Mouse (Mus musculus) thymus, postnatal 4 days (tissue): ENCODE results near the gene Med29.

Experiments
- DNase-seq: peaks from one replicate; pipeline ENCODE4 v3.0.0; 2021

Med29 gene

DNA sequence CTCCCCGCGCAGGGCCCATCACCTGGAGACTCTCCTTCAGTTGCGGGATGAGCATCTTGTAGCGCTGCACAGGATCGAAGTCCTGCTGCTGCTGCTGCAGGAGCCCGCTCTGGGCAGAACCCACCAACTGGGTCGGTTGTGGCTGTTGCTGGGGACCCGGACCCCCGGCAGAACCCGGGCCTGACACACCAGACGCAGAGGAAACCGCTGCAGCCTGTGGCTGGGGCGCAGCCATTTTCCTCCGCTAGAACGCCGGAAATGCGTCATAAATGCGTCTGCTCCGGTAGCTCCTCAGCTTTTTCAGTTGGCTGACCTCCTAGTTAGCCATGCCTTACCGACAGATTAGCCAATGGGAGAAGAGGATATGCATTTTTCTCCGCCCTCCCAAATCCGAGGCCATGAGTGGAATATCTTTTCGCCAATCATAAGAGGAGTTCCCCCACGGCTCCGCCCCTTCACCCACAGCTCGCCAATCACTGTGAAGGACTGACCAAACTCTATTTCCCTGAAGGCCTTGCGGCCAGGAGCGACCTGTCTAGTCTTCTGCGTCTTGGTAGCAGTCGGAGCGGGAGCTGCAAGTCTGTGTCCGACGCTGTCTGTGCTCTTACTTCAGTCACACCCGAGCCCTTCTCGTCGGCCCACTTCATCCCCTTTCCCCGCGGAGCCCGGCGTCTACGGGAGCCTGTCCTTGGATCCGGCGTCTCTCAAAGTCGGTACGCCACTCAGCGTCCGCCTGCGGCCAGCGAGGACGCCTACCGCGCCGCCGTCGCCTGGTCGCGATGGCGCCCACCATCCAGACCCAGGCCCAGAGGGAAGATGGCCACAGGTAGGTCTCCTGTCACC is at the start of gene Med29, which contains the start of gene Paf1:
Med29 (minus strand) TSS at position 280 of the 843 bp plus-strand sequence.
Paf1 (plus strand) TSS at position 523 of the 843 bp plus-strand sequence.
- peak; percentile 93 for DNase-seq

DNA sequence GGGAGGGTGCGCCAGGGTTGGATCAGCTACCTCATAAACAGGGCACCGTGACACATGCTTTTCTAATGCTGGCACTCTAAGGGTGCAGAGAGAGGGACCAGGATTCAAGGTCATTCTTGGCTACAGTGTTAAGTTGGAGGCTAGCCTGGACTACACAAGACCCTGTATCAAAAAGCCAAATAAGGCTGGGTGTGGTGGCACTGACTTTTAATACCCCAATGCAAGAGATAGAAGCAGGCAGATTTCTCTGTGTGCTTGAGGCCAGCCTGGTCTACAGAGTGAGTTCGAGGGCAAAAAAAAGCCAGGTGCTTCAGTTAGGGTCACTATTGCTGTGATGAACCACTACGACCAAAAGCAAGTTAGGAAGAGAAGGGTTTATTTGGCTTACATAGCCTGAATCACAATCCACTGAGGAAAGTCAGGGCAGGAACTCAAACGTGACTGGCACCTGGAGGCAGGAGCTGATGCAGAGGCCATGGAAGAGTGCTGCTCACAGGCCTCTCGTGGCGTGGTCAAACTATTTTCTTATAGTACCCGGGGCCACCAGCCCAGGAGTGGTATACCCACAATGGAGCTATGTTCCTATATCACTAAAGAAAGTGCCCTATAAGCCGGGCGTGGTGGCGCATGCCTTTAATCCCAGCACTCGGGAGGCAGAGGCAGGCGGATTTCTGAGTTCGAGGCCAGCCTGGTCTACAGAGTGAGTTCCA is 49.4 kb upstream of the Med29 start:
- DNase-seq: peak; percentile 37

DNA sequence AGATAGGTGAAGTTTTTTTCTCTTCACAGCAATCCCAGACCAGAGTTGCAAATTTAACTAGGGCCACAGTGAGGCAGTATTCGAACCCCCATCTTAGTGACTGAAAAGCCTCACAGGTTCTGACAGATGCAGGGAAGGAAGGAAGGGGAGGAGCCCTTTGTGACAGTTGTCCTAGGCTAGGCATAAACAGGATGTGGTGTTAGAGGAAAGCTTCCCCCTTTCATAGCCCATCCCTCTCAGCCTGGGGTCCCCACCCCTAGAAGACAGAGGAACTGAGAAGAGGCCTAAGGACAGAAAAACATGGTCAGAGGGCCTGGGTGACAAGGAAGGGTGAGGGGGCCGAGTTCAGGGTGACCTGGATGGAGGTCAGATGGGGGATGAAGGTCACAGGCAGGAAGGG is 48.2 kb upstream of the Med29 start:
- peak; percentile 76 for DNase-seq

DNA sequence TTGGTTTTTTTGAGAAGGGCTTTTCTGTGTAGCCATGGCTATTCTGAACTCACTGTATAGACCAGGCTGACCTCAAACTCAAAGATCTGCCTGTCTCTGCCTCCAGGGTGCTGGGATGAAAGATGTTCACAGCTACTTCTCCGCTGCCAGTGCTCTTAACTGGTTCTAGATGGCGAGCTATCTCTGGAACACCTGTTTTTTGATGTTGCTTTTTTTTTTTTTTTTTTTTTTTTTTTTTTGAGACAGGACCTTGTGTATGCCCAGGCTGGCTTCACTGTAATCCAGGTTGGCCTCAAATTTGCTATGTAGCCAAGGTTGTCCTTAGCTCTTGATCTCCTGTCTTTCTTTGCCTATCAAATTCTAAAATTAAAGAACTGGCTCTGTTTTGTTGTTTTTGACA is 46.3 kb upstream of the Med29 start:
- DNase-seq: no peak

DNA sequence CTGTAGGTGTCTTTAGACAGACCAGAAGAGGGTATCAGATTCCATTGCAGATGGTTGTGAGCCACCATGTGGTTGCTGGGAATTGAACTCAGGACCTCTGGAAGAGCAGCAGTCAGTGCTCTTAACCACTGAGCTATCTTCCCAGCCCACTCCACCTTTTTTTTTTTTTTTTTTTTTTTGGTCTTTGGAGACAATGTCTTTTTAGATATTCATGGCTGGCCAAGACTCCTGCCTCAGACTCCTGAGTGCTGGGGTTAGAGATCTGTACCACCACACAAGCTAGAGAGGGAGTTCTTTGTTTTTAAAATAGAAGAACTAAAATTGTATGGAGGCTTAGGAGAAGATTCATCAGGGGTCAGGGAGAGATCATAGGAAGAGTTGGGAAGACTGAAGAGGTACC is 45.5 kb upstream of the Med29 start:
- no peak for DNase-seq

DNA sequence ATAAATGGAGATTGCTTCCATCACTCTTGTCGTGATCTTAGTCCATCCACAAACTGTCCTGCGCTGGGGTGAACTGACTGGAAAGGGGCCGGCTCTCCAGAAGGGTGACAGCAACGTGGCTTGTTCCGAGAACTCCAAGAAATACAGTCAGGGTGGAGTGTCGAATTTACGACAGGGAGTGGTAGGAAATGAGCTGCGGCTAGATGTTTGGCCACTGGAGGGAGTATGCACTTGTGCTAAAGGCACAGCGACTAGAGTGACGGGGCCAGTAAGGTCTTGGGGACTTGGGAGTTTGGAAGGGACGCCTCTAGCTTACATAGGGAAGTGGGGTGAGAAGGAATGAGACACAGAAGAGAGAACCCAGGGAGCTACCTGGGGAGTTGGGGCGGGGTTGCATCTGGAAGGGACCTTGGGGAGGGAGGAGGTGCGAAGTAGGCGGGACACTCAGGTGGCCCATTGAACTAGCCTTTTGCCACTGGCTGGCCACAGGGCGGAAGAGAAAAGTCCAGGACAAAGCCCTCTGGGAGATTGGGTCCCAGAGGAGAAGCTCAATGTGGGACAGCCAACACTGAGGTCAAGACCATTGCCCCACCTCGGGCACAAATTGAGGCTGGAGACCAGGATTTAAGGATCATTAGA is 44.5 kb upstream of the Med29 start, which contains the start of gene Gmfg:
Gmfg (plus strand) TSS at position 516 of the 639 bp plus-strand sequence.
- DNase-seq: peak; percentile 90

DNA sequence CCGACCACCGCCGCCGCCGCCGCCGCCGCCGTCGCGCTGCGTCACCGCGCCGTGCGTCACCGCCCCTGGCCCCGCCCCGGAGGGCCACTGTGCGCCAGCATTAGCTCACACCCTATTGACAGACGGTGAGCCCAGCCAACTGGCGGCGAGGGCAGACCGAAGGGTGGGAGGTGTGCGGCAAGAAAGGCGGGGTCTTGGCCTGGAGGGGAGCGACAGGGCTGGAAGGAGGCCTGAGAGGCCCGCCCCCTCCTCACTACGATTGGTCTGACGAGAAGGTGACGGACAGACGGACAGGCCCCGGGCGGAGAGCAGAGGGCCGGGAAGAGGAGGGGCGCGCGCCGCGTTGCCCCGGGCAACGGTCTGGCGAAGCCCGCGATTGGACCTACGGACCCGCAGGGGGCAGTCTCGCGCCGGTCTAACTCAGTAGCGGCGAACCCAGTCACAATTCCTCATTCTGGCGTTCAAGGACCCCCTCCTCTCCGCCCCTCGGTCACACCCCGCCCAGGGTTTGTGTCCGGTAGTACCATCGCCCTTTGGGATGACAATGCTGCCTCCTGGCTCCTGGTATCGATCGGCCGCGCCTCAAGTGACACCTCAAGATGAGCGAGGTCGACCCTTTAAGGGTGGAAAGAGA is 43.9 kb upstream of the Med29 start:
- peak; percentile 99 for DNase-seq

DNA sequence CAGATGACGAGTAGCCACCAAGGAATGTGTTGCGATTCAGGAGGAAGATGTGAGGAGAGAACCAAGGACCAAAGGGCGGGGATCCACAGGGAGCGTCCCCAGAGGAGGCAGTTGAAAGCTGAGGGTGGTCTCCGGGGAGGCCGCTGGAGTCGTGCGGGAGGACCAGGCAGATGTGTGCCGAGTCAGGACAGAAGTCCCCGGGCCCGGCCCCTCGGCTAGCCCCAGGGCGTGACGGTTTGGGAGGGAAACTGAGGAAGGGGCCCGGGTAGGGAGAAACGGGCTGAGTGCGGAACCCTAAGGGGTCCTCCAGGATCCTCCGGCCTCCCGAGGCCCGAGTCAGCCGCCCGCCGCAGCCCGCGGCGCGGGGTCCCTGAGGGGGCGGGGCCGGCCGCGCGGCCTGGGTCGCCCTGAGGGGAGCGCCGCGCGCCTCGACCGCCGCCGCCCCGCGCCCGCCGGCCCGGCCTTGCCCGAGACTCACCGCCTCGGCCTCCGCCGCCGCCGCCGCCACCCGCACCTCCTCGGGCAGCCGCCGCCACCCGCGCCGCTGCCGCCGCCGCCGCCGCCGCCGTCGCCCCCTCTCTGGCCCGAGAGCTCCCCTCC is 43.3 kb upstream of the Med29 start:
- DNase-seq: no peak

DNA sequence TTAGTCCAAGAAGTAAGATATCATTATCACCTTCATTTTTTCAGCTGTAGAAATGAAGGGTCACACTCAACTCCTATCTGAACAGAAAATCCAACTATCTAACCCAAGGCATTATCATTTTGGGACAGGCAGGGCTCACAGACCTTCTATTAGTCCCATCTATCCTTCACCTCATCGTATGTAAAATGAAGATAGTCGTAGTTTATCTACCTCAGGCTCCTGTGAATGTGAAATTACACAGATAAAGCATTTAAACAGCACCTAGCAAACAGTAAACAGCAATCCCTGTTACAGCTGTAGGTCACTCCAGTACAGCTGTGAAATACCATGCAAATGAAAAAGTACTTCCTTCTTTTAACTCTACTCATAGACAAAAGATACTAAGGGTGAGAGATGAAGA is 39.7 kb upstream of the Med29 start:
- no peak for DNase-seq

DNA sequence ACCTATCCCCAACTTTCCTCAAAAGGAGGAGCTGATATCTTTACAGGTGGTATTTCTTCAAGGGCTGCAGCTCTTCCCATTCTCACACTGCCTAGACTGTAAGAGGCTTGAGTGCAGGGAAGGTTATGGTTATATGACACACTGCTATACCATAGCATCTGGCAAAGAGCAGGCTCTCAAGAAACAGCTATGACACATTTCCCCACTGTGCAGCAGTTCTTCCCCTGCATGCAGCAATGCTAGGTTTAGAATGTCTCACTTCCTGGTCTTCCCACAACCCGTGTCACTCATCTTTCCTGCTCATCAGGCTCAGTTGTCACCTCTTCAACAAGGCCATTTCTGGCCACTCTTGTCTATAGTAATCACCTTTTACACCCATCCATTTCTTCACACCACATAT is 38.0 kb upstream of the Med29 start:
- DNase-seq: no peak

DNA sequence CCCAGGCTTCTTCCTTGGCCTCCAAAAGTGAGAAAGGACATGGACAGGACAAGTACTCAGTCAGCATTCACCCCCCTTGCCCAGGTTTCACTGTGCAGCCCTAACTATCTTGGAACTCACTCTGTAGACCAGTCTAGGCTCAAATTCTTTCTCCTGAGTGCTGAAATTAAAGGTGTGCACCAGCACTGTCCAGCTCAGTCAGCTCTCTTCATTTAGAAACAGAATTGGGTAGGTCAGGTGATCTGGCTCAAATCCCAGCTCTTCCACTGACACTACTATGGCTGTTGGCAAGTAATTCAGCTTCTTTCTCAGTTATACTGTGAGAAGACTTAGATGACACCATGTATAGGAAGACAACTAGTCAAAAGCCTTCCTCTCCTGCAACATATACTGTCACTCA is 35.2 kb upstream of the Med29 start:
- DNase-seq: no peak

DNA sequence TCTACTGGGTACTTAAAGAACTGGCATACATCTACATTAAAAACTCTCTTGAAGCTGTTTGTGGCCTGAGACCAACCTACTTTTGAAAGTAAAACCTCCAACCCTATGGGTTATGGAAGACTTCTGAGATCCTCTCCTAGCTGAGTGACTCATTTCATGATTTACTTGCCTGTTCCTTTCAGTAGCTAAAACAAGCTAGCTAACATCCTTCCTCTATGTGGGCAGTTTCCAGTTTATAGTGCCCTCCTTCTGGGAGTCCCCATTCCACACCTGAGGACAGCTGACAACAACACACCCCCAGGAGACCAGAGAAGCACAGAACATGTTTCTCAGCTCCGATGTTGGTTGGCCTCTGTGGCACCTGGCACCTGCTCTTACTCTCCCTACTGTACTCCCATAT is 30.5 kb upstream of the Med29 start:
- DNase-seq: no peak

DNA sequence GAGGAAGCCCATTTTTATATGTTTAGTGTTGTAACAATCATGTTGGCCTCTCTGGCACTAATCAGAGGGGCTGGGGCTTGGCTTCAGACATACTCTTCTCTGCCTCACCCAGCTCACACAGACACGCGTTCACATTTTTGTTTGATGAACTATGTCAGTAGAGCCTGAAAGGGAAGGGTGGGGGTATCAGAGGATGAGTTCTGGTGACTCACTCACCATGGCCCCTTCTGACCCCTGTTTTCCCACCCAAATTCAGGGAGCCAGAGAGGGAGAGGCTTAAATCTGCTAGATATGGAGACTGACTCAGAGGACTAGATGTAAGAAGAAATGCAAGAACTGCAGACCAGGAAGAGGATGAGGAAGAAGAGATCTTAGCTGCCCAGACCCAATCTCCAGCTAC is 26.9 kb upstream of the Med29 start:
- DNase-seq: no peak

DNA sequence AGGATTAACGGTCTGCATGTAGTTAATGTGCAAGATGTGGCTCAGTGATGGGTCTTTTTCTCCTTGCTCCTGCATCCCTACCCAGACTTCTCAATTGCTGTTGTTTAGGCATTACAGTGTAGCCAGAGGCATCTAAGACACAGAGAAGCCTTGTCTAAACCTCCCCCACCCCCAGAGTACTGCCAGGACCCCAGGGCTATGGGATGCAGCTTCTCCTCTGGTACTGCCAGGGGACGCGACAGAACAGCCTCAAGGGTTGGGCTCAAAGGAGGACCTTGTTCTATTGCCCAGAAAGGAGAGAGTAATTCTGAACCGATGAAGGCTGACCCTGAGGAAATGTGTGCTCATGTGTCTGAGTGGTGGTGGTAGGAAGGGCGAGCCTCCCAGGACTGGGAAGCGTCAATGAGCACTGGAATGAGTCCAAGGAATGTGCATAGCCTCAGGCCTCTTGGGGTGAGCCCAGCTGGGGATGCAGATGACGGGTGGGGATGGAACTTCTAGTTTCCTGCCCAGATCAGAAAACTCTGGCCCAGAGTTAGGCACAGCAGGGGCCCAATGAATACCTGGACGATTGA is 25.7 kb upstream of the Med29 start:
- no peak for DNase-seq

DNA sequence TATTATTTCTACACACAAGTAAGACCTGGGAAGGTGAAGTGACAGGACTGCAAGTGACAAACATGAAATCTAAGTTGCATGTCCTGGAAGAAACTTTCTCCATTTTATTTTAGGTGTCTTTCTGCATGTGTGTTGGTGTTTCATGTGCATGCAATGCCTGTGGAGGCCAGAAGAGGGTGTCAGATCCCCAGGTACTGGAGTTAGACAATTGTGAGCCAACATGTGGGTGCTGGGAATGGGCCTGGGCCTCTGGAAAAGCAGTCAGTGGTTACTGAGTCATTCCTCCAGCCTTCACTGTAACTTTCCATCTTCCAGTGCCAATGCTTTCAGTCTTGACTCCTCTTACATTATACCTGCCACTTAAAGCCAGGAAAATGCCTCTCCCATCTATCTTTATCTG is 24.9 kb upstream of the Med29 start:
- DNase-seq: no peak

DNA sequence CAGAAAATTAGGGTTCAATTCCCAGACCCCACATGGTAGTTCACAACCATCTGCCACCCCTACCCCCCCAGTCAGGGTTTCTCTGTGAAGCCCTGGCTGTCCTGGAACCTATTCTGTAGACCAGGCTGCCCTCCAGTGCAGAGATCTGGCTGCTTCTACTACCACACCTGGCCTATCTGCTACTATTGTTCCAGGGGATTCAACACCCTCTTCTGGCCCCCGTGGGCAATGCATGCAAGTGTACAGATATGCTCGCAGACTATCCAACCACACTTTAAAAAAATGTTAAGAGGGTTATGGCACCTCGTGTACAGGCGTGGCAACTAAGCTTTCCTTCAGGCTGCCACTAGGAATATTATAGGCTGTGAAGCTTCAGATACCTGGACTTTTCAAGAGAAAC is 20.3 kb upstream of the Med29 start:
- DNase-seq: peak; percentile 59

DNA sequence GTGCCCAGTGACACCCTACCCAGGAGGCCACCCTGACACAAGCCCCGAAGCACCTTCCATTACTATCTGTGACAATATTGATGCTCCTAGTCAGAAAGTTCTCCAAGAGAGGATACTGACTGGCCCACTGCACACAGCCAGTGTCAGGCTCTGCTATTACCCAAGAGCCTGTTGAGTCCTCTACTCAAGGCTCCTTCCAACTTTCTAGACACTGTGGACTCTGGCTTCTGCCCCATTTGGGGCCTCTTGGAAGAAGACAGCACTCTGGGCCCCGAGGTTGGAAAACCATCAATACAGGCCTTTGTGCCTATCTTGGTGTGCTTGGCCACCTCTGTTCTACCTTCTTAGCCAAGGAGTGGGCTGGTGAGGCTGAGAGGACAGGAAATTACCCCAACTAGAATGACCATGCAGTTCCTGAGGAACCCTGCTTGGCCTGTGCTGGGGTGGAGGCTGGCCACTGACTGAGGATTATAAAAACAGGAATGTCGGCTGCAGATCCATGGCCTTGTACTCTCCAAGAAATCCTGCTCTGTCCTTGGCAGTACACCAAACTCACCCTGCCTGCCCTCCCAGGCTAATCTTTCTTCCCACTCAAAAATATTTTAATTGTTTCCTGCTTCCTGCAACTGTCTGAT is 18.4 kb upstream of the Med29 start:
- no peak for DNase-seq

DNA sequence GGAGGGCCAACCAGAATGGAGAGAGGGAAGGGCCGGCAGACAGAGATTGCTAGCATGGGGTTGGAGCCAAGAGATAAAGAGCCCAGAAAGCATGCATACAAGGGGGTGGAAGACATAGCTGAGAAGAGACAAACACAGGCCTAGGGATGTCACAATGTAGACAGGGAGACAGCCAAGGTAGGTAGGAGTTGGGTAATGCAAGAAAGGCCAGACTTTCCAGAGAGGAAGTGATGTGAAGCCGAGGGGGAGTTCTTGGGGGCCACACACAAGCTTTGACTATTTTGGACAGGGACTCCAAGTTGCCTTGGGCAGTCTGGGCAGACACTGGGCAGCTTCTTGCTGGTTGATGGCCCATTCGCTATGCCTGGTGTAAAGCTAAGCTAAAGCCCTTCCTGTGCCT is 9.4 kb upstream of the Med29 start:
- DNase-seq: no peak

DNA sequence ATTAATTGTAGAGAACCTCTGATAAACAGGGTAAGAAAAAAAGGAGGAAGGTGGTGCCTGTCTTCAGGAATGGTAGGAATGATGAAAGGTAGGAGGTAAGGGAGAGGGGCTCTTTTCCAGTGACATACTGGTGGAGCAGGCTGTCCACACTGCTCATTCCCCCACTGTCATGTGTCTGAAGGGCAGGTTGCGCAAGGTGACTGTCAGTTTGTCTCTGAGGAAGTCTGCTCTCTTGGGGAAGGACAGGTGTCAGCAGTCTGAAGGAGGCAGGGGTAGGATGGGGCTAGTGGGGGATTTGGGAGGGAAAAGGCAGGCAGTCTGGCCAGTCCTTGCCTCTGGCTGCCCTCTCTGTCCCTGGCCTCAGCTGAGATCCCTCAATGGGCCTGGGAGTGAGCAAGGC is 8.5 kb upstream of the Med29 start:
- DNase-seq: no peak

DNA sequence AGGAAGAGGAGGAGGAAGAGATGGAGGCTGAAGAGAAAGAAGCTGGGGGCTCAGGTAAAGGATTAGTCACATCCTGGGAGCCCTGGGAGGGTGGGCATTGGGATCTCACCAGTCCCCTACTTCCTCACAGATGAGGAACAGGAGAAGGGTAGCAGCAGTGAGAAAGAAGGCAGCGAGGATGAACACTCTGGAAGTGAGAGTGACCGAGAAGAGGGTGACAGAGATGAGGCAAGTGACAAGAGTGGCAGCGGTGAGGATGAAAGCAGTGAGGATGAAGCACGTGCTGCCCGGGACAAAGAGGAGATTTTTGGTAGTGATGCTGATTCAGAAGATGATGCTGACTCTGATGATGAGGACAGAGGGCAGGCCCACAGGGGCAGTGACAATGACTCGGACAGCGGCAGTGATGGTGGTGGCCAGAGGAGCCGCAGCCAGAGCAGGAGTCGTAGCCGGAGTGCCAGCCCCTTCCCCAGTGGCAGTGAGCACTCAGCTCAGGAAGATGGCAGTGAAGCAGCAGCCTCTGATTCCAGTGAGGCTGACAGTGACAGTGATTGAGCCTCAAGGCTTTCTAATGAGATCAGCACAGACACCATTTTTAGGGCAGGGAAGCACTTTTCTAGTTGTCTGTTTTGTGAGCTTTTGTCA is 6.3 kb upstream of the Med29 start:
- no peak for DNase-seq

DNA sequence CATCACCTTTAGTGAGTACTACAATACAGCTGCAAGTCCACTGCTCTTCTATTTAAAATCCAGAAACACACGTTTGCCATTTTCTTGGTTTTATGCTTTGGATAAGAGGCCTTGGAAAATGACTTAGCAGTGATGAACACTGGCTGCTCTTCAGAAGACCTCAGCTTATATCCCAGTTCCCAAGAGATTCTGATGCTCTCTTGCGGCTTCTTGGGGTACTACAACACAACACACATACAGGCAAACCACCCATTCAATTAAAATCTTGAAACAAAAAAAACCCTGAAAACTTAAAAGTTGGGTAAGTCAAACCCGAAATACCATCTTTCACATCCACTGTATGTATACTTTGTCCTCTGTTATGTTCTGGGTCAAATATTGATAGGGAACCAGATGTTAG is 5.5 kb upstream of the Med29 start:
- peak; percentile 27 for DNase-seq
